Mouse (Mus musculus) brain, embryonic 14.5 days (tissue): ENCODE results near the gene Crlf2. TPM values are rescaled to one million over a fixed set of nuclear protein-coding genes. Genes with fewer than 3 reads are reported as not detected.
A peak's percentile ranks its signal among the peaks of the same experiment; 100 is the strongest.

Experiments
- DNase-seq: peaks from one replicate; pipeline ENCODE4 v3.0.0-alpha.2; 2011; ENCODE audit warnings: low read depth
- CTCF ChIP-seq: fragments of 200-500 bp; IDR thresholded peaks from 2 replicates; pipeline ENCODE4 v1.5.1; 2012; ENCODE audit warnings: inconsistent platforms, mild to moderate bottlenecking, moderate library complexity, borderline replicate concordance; ENCODE audit not compliant: insufficient read depth, insufficient read length; ENCODE audit errors: extremely low read depth
- POLR2A ChIP-seq: fragments of 200-500 bp; IDR thresholded peaks from 2 replicates; pipeline ENCODE4 v1.6.1; 2012; ENCODE audit warnings: mild to moderate bottlenecking, inconsistent platforms, borderline replicate concordance; ENCODE audit not compliant: poor library complexity, insufficient read depth, insufficient read length, severe bottlenecking; ENCODE audit errors: extremely low read depth
- polyA plus RNA-seq: library from polyadenylated mRNA; depleted of rRNA; stranded (reverse); fragments of >200 nt; gene quantifications from 2 replicates; pipeline ENCODE4 v1.2.3, GENCODE M21; 2012

The Crlf2 gene
- polyA plus RNA-seq, 1 experiment, result 26.7 TPM

GRCm38 (mm10) chr5:109555676-109556571 lies 2.9 kb downstream of the Crlf2 start:
- TF ChIP-seq POLR2A (no peak), CTCF (no peak)
- peak; percentile 12 for DNase-seq

- TF ChIP-seq POLR2A, result no peak
- TF ChIP-seq CTCF, result no peak
- no peak for DNase-seq
Measured at GRCm38 (mm10) chr5:109555236-109555675, 3.5 kb downstream of the Crlf2 start.

GRCm38 (mm10) chr5:109554091-109555050 lies 4.4 kb downstream of the Crlf2 start:
- TF ChIP-seq POLR2A, result no peak
- TF ChIP-seq CTCF, result no peak

DNA sequence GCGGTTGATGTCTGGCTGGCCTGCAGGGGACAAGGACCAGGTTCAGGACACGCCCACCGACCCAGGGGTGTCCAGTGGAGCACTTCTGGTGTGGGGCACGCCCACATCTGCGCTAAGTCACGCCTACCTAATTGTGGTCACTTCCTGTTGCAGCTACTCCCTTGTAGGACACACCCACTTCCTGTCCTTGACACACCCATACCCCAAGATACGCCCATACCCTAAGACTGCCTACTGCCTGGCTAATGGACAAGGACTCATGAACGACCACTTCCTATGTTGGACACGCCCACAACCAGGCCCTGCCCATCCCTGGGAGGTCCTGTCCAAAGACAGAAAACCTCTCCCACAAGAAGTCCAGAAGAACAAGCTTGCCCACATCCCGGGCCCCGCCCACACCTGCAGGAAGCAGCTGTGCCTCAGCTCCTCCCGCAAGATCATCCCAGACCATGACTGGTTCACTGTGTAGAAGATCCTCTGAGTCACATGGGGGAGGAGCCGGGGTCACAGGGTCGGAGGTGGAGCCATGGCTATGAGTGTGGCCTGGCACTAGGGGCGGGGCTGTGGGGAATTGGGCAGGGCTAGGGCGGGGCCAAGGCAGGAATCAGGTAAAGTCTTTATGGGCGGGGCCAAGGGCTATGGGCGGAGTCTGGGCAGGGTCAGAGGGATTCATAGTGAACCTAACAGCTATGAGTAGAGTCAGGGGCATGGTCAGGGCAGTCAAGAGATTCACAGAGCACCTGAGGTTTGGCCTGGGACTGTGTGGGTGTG lies 5.4 kb downstream of the Crlf2 start:
- no peak for TF ChIP-seq CTCF
- TF ChIP-seq POLR2A, result no peak
- DNase-seq, result no peak

More at GRCm38 (mm10) chr5:109554091-109555050, 4.4 kb downstream of the Crlf2 start:
- no peak for DNase-seq

- TF ChIP-seq POLR2A, result no peak
- no peak for TF ChIP-seq CTCF
- no peak for DNase-seq
Measured at GRCm38 (mm10) chr5:109552541-109552940, 6.3 kb downstream of the Crlf2 start.

- no peak for DNase-seq
- no peak for TF ChIP-seq CTCF
Measured at GRCm38 (mm10) chr5:109552116-109552515, 6.7 kb downstream of the Crlf2 start.

GRCm38 (mm10) chr5:109551041-109551765 lies 7.6 kb downstream of the Crlf2 start:
- DNase-seq, result no peak
- TF ChIP-seq POLR2A (no peak), CTCF (no peak)

- DNase-seq, result no peak
- TF ChIP-seq POLR2A (no peak), CTCF (no peak)
Measured at GRCm38 (mm10) chr5:109550225-109550935, 8.4 kb downstream of the Crlf2 start.

DNA sequence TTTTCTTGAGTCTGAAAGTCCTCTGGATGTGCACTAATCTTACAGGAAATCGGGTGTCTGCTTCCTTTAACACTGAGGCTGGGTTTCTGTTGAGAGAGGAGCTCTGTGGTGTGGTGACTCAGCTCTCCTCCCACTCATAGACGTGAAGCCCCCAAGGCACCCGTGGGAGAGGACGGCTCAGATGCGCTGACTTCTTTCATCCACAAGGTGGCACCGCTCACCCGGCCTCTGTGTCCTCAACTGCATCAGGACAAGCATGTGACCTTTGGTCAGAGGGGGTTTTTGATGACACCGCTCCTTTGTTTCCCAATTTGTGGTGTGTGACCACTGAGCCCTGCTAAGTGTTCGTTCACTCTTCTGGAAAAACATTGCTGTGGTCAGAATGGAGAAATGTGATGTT lies 10.1 kb downstream of the Crlf2 start:
- no peak for DNase-seq
- TF ChIP-seq CTCF, result no peak
- TF ChIP-seq POLR2A, result no peak

DNA sequence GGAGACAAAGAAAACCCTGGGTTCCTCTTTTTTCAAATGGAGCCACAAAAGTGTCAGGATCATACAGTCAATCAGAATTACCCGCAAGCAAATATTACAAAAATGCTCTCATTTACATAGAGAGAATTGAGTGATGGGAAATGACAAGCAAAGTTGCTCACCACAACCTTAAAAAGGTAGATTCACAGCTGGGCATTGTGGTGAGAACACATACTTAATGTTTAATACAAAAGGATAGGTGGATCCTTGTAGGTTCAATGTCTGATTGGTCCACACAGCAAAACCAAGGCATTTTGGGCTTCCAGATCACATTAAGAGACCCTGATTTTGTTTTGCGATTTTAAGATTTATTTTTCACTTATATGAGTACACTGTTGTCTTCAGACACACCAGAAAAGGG lies 11.7 kb downstream of the Crlf2 start:
- DNase-seq, result no peak
- TF ChIP-seq CTCF (no peak), POLR2A (no peak)
